Mouse (Mus musculus) natural killer cell, adult 2 months (primary cell): Measurements from ENCODE around the gene Rapgefl1.
"Not testable (repeated sequence)": the region's sequence is repeated elsewhere in the genome, so short reads cannot be mapped to it uniquely, and the experiment has no call there.

Experiments
- DNase-seq, 2 experiments: peaks; one replicate each; pipeline ENCODE4 v3.0.0; 2022; ENCODE audit warnings: low spot score in 2 of 2

Rapgefl1 gene

DNA sequence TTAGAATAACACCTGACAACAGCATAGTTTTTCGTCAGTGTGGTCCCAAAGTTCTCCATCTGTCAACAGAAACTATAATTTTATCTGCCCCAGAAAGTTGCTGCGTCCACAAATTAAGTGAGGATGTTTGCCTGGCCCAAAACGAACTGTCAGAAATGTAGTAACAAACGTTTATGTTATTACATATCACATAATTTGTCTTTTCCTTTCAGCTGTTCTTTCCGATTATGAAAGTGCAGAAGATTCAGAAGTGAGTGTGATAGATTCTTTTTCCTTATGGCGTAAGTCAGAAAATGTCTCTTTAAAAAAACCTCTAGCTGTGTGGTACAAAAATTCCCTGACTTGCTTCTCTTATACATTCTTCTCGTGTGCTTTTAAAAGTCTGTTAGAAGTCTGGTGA, 25.9 kb upstream of the Rapgefl1 start:
- DNase-seq, result no peak

DNA sequence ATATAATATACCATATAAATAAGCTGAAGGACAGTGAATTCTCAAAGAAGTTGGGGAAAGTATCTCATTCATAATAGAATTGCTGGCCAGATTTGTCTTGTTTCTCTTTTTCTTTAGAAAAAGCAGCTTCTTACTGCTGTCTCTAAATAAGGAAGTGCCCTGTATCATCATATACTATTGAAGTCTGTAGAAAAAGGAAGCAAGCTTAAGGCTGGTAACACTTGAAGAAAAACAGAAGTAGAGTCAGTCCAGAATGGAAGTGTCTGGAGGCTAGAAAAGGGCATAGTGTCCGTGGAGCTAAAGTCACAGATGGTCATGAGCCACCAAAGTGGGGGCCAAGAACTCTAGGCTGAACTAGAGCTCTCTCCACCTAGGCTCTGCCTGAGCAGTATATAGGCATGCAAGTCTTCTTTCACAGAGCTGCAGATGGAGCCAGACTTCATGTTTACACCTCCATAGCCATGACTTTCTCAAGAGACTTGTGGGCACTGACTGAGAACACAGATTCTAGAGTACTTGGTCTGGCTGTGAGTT, 19.8 kb upstream of the Rapgefl1 start:
- DNase-seq, result peak in 1 of 2 experiments; percentile 26

DNA sequence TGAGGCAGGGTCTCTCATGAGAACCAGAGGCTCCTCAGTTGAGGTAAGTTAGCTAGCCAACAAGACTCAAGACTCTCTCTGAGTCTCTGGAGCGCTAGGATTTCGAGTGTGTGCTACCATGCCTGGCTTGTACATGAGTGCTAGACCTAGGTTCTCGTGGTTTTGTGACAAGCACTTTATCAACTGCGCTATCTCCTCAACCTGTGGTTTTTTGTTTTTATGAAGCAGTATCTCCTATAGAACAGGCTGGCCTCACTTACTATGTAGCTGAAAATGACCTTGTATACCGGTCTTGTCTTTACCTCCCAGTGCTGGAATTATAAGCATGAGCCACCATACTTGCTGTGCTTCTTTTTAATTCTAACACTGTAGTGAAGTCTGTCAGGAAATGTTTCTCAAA, 15.6 kb upstream of the Rapgefl1 start:
- no peak for DNase-seq

DNA sequence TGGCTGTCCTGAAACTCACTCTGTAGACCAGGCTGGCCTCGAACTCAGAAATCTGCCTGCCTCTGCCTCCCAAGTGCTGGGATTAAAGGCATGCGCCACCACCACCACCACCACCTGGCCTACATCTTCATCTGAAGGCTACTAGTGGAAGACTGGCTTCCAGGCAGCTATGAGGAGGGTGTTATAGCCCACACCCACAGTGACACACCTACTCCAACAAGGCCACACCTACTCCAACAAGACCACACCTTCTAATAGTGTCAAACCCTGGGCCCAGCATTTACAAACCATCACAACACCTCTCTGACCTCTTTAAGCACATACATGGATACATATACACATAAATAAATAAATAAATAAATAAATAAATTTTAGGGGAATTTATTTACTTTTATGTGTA, 10.5 kb upstream of the Rapgefl1 start:
- not testable (repeated sequence) for DNase-seq

DNA sequence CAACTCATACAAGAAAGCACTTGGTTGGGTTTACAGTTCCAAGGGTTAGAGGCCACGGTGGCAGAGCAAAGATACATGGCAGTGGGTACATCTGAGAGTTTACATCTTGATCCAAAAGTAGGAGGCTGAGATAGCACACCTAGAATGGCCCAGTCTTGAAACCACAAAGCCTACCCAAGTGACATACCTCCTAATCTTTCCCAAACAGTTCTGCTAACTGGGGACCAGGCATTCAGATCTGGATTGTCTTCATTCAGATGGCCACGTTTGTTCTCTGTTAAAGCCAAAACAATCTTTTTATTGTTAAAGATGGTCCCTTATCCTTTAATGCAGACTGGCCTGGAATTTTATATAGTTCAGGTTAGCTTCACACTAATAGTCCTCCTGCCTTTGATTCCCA, 8.7 kb upstream of the Rapgefl1 start:
- no peak for DNase-seq

DNA sequence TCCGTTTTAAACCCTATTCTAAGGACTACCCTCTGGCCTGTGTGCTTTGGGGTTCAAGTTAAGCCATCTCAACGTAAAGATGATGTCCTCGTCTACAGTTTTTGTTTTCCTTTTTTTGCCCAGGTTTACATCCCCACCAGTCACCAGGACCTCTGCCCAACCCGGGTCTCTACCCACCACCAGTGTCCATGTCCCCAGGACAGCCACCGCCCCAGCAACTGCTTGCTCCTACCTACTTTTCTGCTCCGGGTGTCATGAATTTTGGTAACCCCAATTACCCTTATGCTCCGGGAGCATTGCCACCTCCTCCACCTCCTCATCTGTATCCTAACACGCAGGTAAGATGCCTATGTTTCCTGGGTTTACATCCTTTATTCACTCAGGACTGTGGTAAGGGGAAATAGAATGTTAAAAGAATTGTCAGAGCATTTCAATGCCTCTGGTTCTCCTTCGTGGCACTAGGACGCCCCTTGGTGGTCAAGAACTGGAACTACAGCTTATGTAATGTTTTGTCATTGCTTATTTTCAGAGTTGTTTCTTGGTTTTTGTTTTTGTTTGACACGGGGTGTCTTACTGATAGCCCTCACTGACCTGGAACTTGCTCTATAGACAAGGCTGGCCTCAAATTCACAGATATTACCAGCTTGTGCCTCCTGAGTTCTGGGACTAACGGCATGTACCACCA, 7.4 kb upstream of the Rapgefl1 start:
- DNase-seq, result peak; percentile 39 to 60

DNA sequence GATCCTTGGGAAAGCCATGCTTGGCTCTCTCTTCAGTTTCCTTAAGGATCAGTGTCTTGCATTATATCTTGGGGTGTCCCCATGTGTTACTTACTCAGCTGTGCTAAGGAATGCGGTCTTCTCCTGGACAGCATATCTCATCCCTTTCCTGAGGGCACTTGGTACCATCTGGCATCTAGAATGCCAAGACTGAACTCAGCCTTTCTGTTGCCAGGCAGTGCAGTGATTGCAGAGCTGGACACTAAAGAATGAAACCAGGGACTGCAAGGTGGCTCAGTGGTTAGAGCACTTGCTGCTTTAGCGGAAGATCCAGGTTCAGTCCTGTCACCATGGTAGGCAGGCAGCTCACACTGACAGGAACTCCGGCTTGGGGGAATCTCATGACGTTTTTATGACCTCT, 6.7 kb upstream of the Rapgefl1 start:
- DNase-seq, result no peak

DNA sequence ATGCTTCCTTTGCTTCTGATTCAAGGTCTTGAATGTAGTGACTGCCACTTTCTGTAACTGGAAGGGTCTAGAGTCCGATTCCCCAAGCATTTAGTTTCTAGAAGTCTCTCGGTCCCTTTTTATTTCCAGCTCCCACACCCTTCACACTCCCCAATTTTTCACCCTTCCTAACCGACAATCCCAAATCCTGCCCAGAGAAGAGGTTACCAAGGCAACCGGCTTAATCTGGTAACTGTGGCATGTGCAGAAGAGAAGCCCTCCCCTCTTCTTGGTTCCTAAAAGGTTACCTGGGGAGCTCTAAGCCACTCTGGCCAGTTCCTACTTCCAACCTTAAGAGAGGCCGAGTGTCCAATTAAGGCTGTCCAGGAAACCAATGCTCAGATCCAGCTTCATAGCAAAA, 1.3 kb upstream of the Rapgefl1 start:
- DNase-seq, result no peak

DNA sequence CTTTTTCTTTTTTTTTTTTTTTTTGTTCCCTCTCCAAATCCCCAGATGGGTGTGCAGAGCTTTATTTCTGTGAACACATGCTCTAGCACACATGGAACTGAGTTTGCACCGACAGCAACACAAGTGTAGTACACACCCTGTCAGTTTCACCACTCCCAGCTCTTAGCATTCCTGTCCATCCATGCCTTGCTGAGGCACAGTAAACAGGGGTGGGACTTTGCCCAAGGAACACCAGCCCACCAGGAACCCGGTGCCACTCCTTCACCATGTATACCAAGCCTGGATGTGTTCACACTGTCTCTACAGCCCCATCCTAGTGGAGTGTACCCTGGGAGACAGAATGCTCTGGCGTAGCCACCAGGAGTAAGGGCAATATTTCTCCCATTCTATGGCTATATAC, 860 bp upstream of the Rapgefl1 start:
- DNase-seq, result no peak

DNA sequence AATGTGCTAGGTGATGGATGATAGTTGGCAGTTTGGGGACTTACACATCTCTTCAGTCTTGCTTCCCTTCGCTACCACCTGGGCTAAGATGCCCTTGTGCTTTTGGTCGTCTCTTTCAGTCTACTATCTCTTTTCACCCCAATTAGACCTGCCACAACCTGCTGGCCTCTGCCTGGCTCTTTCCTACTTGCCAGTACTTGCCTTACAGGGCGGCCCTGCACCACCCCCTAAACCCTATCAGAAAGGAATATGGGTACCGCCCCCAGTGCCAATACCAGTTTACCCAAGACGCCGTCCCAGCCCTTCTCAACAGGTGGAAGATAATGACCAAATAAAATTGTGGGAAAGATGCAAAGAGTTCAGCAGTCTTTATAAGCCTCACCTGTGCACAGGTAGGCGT, 457 bp upstream of the Rapgefl1 start:
- no peak for DNase-seq

DNA sequence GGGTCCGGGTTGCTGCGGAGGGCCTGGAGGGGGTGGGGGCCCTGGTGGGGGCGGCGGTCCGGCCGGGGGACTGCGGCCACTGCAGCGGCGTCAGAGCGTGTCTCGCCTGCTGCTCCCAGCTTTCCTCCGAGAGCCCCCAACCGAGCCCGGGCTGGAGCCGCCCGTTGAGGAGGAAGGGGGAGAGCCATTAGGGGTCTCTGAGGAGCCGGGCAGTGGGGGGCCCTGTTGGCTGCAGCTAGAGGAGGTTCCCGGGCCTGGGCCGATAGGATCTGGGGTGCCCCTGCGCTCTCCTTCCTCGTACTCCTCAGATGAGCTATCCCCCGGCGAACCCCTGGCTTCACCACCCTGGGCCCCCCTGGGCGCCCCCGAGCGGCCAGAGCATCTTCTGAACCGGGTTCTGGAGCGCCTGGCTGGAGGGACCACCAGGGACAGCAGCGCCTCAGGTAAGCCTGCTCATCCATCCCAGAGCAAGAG, 683 bp downstream of the Rapgefl1 start:
- DNase-seq, result no peak

DNA sequence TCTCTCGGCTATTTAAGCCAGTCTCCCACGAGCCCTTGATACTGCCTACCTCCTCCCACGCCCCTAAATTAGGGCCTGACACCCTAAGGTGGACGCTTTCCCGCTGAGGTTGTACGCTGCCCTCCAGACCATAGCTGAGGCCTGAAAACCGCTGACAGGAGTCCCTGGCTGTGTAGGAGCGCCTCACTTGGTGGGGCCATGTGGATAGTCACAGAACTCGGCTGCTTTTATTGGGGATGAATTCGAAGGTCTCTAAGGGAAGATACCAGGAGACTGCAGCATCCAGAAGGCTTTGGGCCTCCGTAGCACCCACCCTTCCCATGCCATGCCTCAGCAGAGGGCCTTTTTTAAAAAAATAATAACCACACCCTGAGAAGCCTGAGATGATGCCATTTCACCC, 1.3 kb downstream of the Rapgefl1 start:
- no peak for DNase-seq

DNA sequence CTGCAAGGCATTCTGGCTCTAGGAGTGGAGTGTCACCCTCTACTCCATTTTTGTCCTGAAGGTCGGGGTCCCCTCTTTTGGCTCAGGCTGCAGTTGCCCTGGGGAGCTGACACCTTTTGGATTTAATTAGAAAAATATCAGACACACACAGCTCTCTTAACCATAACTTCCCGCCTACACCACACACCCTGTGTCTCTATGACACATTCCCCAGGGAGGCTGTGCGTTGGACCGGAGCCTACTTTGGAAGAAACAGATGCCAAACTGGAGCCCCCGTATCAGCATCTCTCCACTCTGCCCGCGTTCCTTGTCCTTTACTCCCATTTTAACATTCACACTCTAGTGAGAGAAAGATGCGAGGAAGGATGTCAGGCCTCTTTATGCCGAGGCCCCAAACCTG, 1.9 kb downstream of the Rapgefl1 start:
- DNase-seq, result no peak

DNA sequence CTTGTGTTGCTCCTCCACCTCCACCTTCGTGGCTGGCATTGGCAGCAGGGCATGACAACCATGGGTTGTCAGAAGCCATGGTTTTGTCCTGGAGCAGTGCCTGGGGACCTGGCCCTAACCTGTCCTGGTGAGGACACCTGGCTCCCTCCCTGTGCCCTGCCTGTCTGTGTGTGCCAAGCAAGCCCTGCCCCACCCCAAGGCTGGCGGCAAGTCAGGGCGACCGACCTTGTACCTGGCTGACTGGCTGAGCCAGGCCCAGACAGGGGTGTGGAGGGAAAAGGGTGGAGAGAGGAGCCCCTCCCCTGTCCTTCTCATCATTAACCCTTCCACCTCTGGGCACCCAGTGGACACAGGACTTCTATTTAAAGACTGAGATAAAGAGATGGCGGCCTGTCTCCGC, 2.8 kb downstream of the Rapgefl1 start:
- DNase-seq, result no peak

DNA sequence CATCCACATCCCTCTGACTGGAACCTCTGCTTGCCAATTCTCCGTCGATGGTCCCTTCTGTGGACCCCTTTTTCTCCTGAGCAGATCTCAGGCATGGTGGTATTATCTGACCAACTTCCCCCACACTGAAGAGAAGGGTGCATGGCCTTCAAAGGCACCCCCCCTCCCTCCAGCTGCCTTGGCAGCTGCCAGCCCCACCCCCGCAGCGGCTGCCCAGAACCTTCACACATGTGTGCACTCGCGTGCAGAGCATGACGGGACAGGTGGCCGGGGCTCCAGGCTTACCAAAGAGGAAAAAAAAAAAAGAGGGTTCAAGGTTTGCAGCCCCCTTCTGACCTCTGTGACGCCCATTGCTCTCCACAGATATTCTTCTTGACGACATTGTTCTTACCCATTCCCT, 3.3 kb downstream of the Rapgefl1 start:
- no peak for DNase-seq

DNA sequence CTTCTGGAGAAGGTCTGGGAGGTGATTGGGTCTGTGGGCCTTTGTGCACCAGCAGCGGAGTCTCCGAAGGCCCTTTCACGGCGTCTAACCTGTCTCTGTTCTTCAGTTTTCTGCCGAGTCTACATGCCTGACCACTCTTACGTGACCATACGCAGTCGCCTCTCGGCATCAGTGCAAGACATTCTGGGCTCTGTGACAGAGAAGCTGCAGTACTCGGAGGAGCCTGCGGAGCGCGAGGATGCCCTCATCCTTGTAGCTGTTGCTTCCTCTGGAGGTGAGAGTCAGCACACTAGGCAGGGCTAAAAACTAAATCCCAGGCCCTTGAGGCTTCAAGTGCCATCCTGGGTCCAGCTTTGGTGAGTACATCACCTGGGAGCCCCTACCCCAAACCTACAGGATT, 9.4 kb downstream of the Rapgefl1 start:
- DNase-seq, result no peak

DNA sequence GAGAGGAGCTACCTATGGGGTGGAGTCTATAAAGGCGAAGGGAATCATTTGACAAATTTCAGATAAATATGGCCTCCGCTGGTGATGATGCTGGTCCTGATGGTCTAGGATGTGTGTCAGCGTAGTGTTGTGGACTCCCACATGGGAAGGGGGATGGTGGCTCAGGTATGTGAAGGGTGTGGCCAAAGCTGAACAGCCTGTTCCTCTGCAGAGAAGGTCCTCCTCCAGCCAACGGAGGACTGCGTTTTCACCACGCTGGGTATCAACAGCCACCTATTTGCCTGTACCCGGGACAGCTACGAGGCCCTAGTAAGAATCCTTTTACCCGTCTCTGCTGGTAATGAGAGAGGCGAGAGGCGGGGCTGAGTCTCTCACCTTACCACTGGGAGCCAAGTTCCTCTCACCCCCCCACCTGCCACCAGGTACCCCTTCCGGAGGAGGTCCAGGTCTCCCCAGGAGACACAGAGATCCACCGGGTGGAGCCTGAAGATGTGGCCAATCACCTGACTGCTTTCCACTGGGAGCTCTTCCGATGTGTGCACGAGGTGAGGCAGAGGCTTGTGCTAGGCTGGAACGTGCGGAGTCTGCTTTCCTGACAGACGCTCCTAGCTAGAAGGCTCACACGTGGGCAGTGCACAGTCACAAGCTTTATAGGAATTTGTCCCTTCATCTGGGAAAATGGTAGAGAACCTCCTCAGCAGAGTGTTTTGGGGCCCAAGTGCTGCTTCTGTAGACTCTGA, 10.4 kb downstream of the Rapgefl1 start:
- DNase-seq, result no peak

DNA sequence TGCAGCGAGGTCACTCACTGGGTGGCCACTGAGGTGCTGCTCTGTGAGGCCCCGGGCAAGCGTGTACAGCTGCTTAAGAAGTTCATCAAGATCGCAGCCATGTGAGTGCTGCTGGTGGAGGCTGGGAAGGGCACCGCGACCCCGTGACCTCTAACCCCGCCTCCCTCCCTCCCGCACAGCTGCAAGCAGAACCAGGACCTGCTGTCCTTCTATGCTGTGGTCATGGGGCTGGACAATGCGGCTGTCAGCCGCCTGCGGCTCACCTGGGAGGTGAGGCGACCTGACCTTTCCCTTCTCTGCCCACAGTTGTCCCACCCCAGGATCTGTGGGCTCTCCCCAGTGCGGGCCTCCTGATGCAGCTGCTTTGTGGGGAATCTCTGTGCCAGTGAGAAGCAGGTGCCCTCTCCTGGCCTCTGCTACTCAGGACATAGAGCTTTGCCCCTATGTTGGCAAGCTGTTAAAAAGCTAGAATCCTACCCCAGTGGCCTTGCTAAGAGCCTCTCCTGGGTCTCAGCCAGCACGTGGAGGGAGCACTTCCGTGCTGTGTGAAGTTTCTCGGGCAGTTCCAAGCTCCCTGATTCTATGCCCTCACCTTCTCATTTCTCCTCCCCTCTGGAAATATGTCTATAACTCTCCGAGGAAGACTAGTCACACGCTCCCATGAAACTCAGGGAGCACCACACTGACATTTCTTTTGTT, 12.8 kb downstream of the Rapgefl1 start:
- no peak for DNase-seq

DNA sequence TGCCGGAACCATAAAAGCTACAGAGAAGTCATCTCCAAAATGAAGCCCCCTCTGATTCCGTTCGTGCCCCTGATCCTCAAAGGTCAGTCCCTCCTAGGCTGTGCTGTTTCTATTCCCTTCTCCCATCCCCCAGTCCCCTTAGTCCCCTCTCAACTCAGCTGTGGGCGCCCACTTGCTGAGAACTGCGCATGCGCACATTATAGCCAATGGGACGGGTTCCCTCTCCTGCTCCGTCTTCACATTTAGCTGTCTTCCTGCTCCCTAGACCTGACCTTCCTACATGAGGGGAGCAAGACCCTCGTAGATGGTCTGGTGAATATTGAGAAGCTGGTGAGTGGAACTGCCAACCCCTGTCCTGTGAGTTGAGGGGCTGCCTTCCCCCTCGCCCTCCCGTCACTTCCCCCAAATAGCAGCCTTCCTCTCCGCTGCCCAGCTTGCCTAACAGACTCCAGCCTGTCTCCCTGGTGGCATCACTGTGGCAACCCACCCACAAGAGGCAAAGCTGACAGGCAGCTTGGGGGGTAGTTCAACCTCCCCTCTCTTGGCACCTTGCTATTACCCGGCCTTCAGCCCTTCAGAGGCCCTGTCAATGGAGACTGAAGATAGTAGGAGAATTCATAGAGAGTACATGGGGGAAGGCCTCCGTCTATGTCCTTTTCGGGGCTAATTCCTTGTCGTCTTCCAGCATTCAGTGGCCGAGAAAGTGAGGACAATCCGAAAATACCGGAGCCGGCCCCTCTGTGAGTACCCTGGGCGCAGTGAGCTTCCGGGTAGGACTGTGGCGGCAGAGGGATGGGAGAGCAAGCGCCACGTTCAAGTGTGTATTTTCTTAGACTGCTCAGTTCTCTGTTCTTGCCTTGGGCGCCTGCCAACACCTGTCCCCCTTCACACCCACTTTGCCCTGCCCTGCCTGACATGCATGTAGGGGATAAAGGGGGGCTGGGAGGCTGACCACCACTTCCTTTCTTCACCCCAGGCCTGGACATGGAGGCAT, 13.8 kb downstream of the Rapgefl1 start:
- no peak for DNase-seq

DNA sequence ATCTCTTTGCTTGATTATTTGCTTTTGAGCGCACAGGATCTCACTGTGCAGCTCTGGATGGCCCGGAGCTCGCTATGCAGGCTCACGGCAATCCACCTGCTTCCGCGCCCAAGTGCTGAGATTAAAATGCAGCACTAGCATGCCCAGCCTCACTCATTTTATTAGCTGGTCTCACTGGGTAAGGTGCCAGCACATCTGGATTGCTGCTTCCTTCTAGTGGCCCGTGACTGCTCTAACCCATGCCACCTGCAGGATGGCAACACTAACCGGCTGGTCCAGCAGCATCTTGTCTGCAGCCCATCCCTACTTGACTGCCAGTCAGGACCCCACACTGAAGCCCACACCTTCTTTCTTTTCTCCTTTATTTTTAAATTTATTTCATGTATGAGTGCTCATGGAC, 17.5 kb downstream of the Rapgefl1 start:
- DNase-seq, result no peak

DNA sequence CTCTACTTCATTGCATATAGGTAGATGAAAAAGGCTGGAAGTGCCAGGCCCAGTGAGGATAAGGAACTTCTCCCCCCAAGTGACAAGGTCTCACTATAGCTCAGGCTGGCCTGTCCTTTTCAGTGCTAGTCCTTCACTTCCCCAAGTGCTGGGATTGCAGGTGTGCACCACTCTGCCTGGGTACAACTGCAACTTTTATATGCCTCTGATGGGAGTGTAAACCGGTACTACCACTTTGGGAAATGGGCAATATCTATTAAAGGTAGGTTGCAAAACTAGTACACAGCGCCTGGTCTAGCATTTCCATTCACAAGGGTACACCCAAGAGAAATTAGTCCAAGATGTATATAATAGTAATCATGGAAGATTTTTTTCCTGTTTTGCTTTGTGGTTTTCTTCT, 18.1 kb downstream of the Rapgefl1 start:
- no peak for DNase-seq
